Mouse (Mus musculus): ENCODE measurements around the gene Morc4.

The Morc4 gene

GRCm38 (mm10) chrX:139807391-139807790 is 64.1 kb downstream of the Morc4 start:
- no peak for DNase-seq (ENCODE audit: low read depth, low spot score)

- no peak for DNase-seq (ENCODE audit: low read depth, low spot score)
Observed at GRCm38 (mm10) chrX:139805918-139806317, 65.6 kb downstream of the Morc4 start.

GRCm38 (mm10) chrX:139803028-139803427 is 68.4 kb downstream of the Morc4 start:
- no peak for DNase-seq (ENCODE audit: low read depth, low spot score)

GRCm38 (mm10) chrX:139800406-139800878 is 71.0 kb downstream of the Morc4 start, which contains the start of gene Cldn2:
Cldn2 (plus strand) TSS chrX:139800828.
- no peak for DNase-seq (ENCODE audit: low read depth, low spot score)

GRCm38 (mm10) chrX:139799953-139800352 is 71.5 kb downstream of the Morc4 start:
- DNase-seq (ENCODE audit: low read depth, low spot score), result no peak

GRCm38 (mm10) chrX:139797875-139798274 is 73.6 kb downstream of the Morc4 start:
- no peak for DNase-seq (ENCODE audit: low read depth, low spot score)

GRCm38 (mm10) chrX:139796037-139796436 is 75.4 kb downstream of the Morc4 start:
- no peak for DNase-seq (ENCODE audit: low read depth, low spot score)

GRCm38 (mm10) chrX:139794072-139794845 is 77.2 kb downstream of the Morc4 start:
- DNase-seq (ENCODE audit: low read depth, low spot score), result no peak

GRCm38 (mm10) chrX:139785764-139786163 is 85.7 kb downstream of the Morc4 start:
- DNase-seq (ENCODE audit: low read depth, low spot score), result no peak

GRCm38 (mm10) chrX:139783045-139783422 is 88.4 kb downstream of the Morc4 start:
- no peak for DNase-seq (ENCODE audit: low read depth, low spot score)

- DNase-seq (ENCODE audit: low read depth, low spot score), result no peak
Observed at GRCm38 (mm10) chrX:139782278-139783044, 89.0 kb downstream of the Morc4 start, which contains the start of gene Ripply1. Ripply1 (minus strand) TSS chrX:139782353.

- DNase-seq (ENCODE audit: low read depth, low spot score), result no peak
Observed at GRCm38 (mm10) chrX:139781563-139781962, 89.9 kb downstream of the Morc4 start.

GRCm38 (mm10) chrX:139780988-139781387 is 90.5 kb downstream of the Morc4 start:
- DNase-seq (ENCODE audit: low read depth, low spot score), result no peak

GRCm38 (mm10) chrX:139779401-139779800 is 92.1 kb downstream of the Morc4 start:
- no peak for DNase-seq (ENCODE audit: low read depth, low spot score)

GRCm38 (mm10) chrX:139778886-139779285 is 92.6 kb downstream of the Morc4 start:
- DNase-seq (ENCODE audit: low read depth, low spot score), result no peak

- DNase-seq (ENCODE audit: low read depth, low spot score), result no peak
Observed at GRCm38 (mm10) chrX:139777357-139777756, 94.1 kb downstream of the Morc4 start.

GRCm38 (mm10) chrX:139775084-139775612 is 96.3 kb downstream of the Morc4 start:
- DNase-seq (ENCODE audit: low read depth, low spot score), result no peak

- DNase-seq (ENCODE audit: low read depth, low spot score), result no peak
Observed at GRCm38 (mm10) chrX:139774309-139775083, 97.0 kb downstream of the Morc4 start.
